Mouse (Mus musculus) ovary, adult 18-20 months (tissue): ENCODE results near the gene Rassf3.
A peak's percentile ranks its signal among the peaks of the same experiment; 100 is the strongest.

ENCODE experiments used
- DNase-seq: peaks from one replicate; pipeline ENCODE4 v3.0.0; 2022; ENCODE audit warnings: low spot score, mixed read lengths

Gene Rassf3

GRCm38 (mm10) chr10:121461404-121462161, 14.6 kb downstream of the Rassf3 start:
- no peak for DNase-seq

GRCm38 (mm10) chr10:121459124-121459853, 16.9 kb downstream of the Rassf3 start:
- DNase-seq, result no peak

DNA sequence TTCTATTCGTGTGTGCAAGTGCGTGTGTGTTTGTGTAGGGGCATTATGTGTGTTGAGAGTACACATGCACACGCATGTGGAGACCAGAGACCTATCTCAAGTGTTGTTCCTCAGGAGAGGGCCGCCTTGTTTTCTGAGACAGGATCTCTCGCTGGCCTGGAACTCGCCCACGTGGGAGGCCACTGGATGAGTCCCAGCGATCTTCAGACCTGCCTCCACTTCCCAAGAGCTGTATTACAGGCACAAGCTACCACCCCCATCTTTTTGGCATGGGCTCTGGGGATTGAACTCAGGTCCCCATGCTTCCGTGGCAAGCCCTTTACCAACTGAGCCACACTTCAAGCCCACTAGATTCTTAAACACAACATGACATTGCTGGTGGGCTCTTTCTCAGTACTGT, 17.7 kb downstream of the Rassf3 start:
- DNase-seq, result no peak

- DNase-seq, result no peak
These were observed 18.8 kb downstream of the Rassf3 start for GRCm38 (mm10) chr10:121457381-121457780.

GRCm38 (mm10) chr10:121455517-121455916, 20.6 kb downstream of the Rassf3 start:
- no peak for DNase-seq

DNA sequence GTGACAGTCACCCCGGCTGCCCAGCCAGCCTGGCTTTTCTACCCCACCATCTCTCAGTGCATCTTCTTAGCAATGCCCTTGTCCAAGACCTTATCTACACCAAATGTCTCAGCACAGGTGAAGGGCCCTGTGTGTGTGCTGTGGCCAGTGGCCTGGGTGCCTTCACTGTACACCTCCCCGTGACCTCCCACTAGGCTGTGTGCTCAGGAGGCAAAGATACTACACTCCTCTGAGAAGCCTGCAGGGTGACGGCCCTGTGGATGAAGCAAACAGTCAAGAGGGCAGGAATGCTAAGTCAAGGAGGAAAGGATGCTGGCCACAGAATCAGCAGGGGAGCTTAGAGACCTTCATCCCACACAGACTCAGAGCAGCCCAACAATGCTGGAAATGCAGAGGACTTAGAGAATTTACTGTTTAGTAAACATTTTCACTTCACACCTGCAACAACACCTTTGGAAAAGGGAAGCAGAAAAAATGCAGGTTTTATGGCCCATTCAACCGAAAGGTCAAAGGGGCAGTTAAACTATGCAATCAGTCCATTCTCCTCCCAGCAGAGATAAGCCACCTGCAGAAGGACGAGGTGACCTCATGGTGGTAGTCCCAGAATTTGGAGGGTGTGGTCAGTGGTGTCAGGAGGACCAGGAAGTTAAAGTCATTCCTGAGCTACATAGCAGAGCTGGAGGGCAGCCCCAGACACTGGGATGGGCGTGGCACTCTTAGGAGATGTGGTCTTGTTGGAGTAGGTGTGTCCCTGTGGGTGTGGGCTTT, 21.3 kb downstream of the Rassf3 start:
- no peak for DNase-seq

DNA sequence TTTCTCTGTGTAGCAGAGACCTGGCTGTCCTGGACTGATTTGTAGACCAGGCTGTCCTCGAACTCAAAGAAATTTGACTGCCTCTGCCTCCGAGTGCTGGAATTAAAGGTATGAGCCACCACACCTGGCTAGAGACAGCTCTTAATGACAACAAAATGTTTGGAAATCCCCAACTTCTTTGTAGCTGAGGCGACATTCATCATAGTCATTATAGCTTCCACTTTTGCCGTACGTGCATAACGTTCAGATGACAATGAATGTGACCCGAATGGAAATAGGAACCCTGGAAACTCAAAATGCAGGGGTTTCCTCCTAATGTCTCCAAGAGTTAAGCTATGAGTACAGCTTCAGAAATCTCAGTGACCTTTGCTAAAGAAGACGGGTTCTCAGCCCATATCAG, 22.1 kb downstream of the Rassf3 start:
- no peak for DNase-seq

DNA sequence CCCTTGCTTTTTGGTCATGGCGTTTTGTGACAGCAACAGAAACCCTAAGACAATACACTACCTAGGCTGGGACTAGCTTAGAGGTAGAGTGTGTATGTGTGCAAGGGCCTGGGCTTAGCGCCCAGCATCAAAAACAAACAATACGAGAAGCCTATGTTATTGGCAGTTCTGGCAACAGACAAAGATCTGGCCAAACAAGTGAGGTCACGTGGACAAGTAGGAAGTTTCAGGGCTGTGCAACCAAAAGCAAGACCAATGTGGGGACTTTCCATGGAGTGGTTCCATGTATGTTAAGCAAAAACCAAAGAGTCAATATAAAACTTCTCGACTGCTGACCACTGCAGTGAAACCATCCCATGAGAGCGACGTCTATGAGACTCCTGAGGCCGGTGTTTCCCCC, 30.3 kb downstream of the Rassf3 start:
- no peak for DNase-seq

DNA sequence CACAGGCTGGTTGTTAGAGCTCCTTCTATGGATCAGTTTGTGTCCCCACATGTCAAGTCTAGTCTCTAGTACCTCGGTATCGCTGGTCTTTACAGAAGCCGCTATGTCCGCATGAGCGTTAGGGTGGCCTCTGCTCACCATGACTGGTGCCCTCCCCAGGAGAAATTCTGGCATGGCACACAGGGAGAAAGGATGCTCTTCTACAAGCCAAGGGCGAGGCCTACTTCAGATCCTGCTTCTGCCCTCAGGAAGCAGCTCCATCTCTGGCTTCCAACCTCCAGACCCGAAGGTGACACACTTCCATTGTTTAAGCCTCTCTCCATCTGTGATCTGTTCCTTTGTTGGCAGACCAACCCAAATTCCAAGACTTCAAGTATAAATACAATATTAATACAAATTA, 31.9 kb downstream of the Rassf3 start:
- DNase-seq, result no peak

- DNase-seq, result no peak
These were observed 32.4 kb downstream of the Rassf3 start for GRCm38 (mm10) chr10:121443791-121444190.

GRCm38 (mm10) chr10:121439310-121439731, 36.8 kb downstream of the Rassf3 start:
- no peak for DNase-seq

GRCm38 (mm10) chr10:121438109-121438508, 38.0 kb downstream of the Rassf3 start:
- no peak for DNase-seq

DNA sequence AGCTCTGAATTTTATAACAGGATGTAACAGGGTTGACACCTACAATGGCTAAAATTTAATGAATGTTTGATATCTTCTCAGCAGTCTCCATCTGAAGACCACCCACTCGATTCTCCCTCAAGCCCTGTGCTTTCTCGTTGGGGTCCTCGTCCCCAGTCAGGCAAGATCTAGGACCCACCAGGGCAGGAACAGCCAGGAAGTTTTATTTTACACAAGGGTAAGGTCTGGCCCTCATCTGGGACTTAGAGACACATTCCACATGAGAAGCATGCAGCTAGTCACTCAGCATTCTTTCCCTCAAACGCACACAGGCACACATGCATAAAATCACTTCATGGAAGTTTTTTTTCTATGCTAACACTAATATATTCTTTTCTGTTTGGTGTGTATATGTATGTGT, 39.5 kb downstream of the Rassf3 start:
- no peak for DNase-seq

DNA sequence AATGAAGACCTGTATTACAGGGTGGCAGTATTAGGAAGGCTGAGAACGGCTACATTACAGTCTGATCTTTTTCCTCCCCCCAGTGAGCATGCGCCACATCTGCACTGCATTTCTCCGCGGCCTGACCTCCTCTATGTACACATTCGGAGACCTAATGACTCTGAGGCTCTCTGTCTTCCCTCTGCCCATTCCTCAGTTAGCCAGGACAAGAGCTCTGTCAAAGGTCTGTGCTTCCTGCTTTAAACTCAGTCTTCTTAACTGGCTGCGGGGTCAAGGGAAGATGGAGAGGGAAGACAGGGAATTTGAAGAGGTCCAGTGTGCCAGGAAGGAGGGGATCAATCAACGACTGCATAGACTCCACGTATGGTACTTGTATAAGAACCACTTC, 39.9 kb downstream of the Rassf3 start:
- no peak for DNase-seq

DNA sequence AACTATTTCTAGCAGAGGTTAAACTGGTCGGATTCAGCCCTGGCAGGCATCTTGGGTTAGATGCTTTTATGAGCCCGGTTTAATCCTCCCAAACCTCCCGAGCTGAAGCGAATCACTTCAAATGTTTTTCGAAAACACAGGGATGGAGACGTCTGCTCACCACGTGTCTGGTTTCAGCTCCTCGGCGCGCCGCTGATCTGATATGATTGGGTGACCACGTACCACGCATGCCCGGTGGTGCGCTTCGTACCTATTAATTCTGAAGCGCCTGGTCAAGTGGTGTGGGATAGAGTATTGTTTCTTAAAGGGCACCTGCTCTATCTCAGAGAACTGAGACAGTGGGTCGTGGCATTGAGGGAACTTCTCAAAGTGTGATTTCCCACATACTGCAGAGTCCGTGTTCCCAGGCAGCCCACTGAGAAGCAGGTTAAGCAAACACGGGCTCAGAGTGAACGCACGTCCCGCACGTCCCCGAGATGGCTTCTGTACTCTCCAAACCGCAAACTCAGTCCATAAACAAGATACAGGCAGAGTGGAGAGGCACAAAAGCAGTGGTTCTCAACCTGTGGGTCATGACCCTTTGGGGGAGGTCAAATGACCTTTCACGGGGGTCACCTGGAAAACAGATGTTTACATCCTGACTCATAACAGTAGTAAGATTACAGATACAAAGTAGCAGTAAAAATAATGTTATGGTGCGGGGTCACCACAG, 40.4 kb downstream of the Rassf3 start:
- peak; percentile 35 for DNase-seq

- DNase-seq, result no peak
These were observed 41.6 kb downstream of the Rassf3 start for GRCm38 (mm10) chr10:121434441-121435103.

- DNase-seq, result no peak
These were observed 43.4 kb downstream of the Rassf3 start for GRCm38 (mm10) chr10:121432635-121433280.

DNA sequence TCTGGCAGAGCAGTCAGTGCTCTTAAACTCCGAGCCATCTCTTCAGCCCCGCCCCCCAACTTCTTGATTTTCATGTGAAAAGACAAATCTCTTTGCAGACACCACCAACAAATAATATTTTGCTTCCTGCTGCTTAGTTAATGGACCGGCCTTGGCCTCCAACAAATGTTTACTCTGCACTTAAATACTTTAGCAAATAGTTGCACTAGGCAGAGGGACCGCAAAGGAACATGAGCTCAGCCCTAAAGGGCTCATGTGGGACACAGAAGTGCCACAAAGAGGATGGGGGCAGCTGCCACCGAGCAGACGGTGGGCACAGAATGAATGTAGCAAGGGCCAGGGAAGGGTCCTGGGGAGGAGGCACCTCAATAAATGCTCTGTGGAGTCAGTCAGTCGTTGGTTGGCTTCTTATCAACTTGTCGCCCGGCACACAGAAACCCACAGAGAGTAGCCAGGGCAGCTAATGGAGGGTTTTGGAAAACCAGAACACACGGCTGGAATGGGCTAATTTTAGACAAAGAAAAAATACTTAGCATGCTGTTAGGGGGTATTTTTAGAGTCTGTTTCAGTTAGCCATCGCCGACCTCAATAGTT, 44.0 kb downstream of the Rassf3 start:
- peak; percentile 66 for DNase-seq

DNA sequence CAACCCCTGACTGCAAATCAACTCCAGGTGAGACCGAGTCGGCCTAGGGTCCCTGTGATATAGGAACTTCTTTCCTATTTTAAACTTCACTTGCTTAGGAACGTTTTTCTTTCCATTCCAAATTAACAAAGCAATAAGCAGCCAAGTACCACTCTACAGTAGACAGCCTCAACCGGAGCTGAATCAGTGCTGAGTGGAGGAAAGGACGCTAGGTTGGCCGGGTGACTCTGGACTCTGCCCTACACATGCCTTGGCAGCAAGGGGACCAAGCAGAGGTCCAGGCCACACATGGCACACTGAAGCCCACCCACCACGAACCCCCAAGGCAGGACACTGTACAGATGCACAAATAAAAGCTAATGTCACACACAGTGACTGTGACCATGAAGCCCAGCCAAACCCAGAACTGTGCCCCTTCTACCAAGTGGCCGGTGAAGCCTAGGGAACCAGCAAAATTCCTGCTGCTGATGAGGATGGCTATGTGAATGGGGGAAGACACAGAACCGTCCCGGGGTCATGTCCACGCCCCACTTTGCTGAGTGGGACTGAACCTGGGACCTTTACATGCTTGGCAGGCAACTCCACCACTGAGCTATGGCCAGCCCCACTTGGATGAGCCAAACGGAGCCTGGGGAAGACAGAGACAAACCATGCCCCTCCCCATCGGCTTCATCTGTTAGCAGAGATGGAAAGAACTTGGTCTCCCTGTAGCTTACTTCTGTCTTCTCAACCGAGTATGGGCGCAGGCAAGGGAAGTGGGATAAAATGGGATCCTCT, 45.2 kb downstream of the Rassf3 start:
- no peak for DNase-seq
